Mouse (Mus musculus): ENCODE data around the gene Kpna3.

GRCm38 (mm10) chr14:61330591-61330990 lies 109.1 kb downstream of the Kpna3 start:
- TF ChIP-seq CTCF (IDR thresholded peaks at IDR 0.05; ENCODE audit: control insufficient read depth, insufficient read depth, insufficient replicate concordance, low read depth, low read length) (no peak), POLR2A (IDR thresholded peaks at IDR 0.05; ENCODE audit: control insufficient read depth, low read depth, low read length) (no peak)
